Mouse (Mus musculus): ENCODE measurements around the gene S1pr3. TPM values are rescaled to one million over a fixed set of nuclear protein-coding genes. Genes with fewer than 3 reads are reported as not detected.

Gene S1pr3
- total RNA-seq, 2 experiments from 2014 or later = 25.6 to 31.5 TPM

GRCm38 (mm10) chr13:51437105-51438085 lies 29.0 kb downstream of the S1pr3 start:
- DNase-seq = no peak
- intact Hi-C loops (cut with DNase I) = no loop called here

- intact Hi-C loops (cut with DNase I) = no loop called here
- no peak for DNase-seq
Measured at GRCm38 (mm10) chr13:51442922-51443321, 34.5 kb downstream of the S1pr3 start.

- intact Hi-C loops (cut with DNase I) = no loop called here
- no peak for DNase-seq
Measured at GRCm38 (mm10) chr13:51446550-51446949, 38.1 kb downstream of the S1pr3 start.

- intact Hi-C loops (cut with DNase I) = no loop called here
Measured at GRCm38 (mm10) chr13:51456190-51456878, 47.9 kb downstream of the S1pr3 start.

GRCm38 (mm10) chr13:51464294-51464693 lies 55.9 kb downstream of the S1pr3 start:
- intact Hi-C loops (cut with DNase I) = no loop called here

More at GRCm38 (mm10) chr13:51456190-51456878, 47.9 kb downstream of the S1pr3 start:
- DNase-seq = no peak

GRCm38 (mm10) chr13:51466117-51466841 lies 57.8 kb downstream of the S1pr3 start:
- intact Hi-C loops (cut with DNase I) = no loop called here

More at GRCm38 (mm10) chr13:51464294-51464693, 55.9 kb downstream of the S1pr3 start:
- DNase-seq = no peak

GRCm38 (mm10) chr13:51468697-51469250 lies 60.3 kb downstream of the S1pr3 start:
- intact Hi-C loops (cut with DNase I) = no loop called here
- DNase-seq = no peak

More at GRCm38 (mm10) chr13:51466117-51466841, 57.8 kb downstream of the S1pr3 start:
- no peak for DNase-seq

Other genes starting within 250 kb of the S1pr3 start
- gene Nxnl2, start 237.6 kb upstream of the S1pr3 start, total RNA-seq (2021) = 1 to 10 TPM; 1.3 to 3.3 TPM
- 1 to 10 TPM; 3.7 to 3.8 TPM for gene Shc3, start 160.8 kb downstream of the S1pr3 start, total RNA-seq (2021)
- gene Cks2, start 236.6 kb downstream of the S1pr3 start, total RNA-seq (2021) = 10 to 100 TPM; 25.1 to 26.0 TPM
- gene Secisbp2, start 243.1 kb downstream of the S1pr3 start, total RNA-seq (2021) = 10 to 100 TPM; 20.0 to 22.0 TPM

Measured in heart, postnatal 10 days (tissue).